Mouse (Mus musculus) hindbrain, embryonic 10.5 days (tissue): ENCODE measurements around the gene Trpv2. TPM values are rescaled to one million over a fixed set of nuclear protein-coding genes. Genes with fewer than 3 reads are reported as not detected.

Experiments used
- DNase-seq: peaks from one replicate; pipeline ENCODE4 v3.0.0-alpha.2; 2017; ENCODE audit warnings: low spot score
- H3K27ac ChIP-seq: fragments of 300-500 bp; sonication (generic); 2 replicates; pipeline ENCODE4 v1.5.1; 2016; ENCODE audit warnings: mild to moderate bottlenecking, moderate library complexity
- H3K27me3 ChIP-seq: fragments of 300-500 bp; sonication (generic); 2 replicates; pipeline ENCODE4 v1.6.1; 2016; ENCODE audit warnings: mild to moderate bottlenecking; ENCODE audit not compliant: poor library complexity, insufficient read depth, severe bottlenecking
- H3K36me3 ChIP-seq: fragments of 300-500 bp; sonication (generic); 2 replicates; pipeline ENCODE4 v1.6.1; 2016; ENCODE audit warnings: mild to moderate bottlenecking, moderate library complexity
- H3K4me1 ChIP-seq: fragments of 300-500 bp; sonication (generic); replicated peaks from 2 replicates; pipeline ENCODE4 v1.6.1; 2016; ENCODE audit warnings: mild to moderate bottlenecking
- H3K4me3 ChIP-seq: fragments of 300-500 bp; sonication (generic); 2 replicates; pipeline ENCODE4 v1.5.1; 2016; ENCODE audit warnings: mild to moderate bottlenecking, moderate library complexity
- H3K9me3 ChIP-seq: fragments of 300-500 bp; sonication (generic); 2 replicates; pipeline ENCODE4 v1.6.1; 2016; ENCODE audit warnings: mild to moderate bottlenecking, moderate library complexity
- WGBS: fragments of 180-500 bp; shearing (Covaris S2); methylation state at CpG from one replicate; pipeline ENCODE4 v1.1.7; 2016; 5-methylcytosine and 5-hydroxymethylcytosine counted together
- polyA plus RNA-seq: library from polyadenylated mRNA; unstranded; fragments of >200 nt; fragmentation: Nextera tagmentation; extraction: Ambion mirVana; gene quantifications from 2 replicates; pipeline ENCODE4 v1.2.1, GENCODE M21; 2016

Gene Trpv2
- polyA plus RNA-seq: 6.2 and 6.5 TPM in 2 replicates

- H3K27ac ChIP-seq: peak within 1 kb of the TSS; percentile 81; the same call in 1 of the 2 replicates
- DNase-seq: no peak
- peak within 1 kb of the TSS; percentile 69 for H3K4me3 ChIP-seq
- peaks cover 16% of the 10 kb centered on the region for H3K27me3 ChIP-seq
- no peaks in the 10 kb centered on the region for H3K36me3 ChIP-seq
- H3K4me1 ChIP-seq: peaks cover 17% of the 10 kb centered on the region
- 79% methylated on average over 6 of the region's 6 CpGs for WGBS
- H3K9me3 ChIP-seq: no peaks in the 10 kb centered on the region
Observed at GRCm38 (mm10) chr11:62573959-62574702, at the start of gene Trpv2. TSS of gene Trpv2 (plus strand) at chr11:62574486.

GRCm38 (mm10) chr11:62537089-62537488 lies 37.2 kb upstream of the Trpv2 start:
- Histone ChIP-seq H3K27ac (no peak overlapping the region), H3K4me3 (no peak overlapping the region), H3K4me1 (peaks cover 24% of the 10 kb centered on the region), H3K9me3 (no peaks in the 10 kb centered on the region), H3K36me3 (peaks cover 8% of the 10 kb centered on the region), H3K27me3 (peaks cover 39% of the 10 kb centered on the region)
- 90% methylated on average over 8 of the region's 8 CpGs for WGBS
- DNase-seq: no peak

- WGBS: 39% methylated on average over 7 of the region's 7 CpGs
- Histone ChIP-seq H3K9me3 (no peaks in the 10 kb centered on the region), H3K4me1 (peaks cover 24% of the 10 kb centered on the region), H3K36me3 (peaks cover 7% of the 10 kb centered on the region; the same call in 1 of the 2 replicates), H3K27ac (peak overlapping the region; percentile 94; the same call in 1 of the 2 replicates), H3K4me3 (peak overlapping the region; percentile 87), H3K27me3 (peaks cover 39% of the 10 kb centered on the region)
- DNase-seq: no peak
Observed at GRCm38 (mm10) chr11:62537590-62537989, 36.7 kb upstream of the Trpv2 start.

- peak; percentile 72 for DNase-seq
- H3K27ac ChIP-seq: peak overlapping the region; percentile 94
- under 1% methylated on average over 73 of the region's 73 CpGs for WGBS
- no peaks in the 10 kb centered on the region for H3K9me3 ChIP-seq
- peaks cover 7% of the 10 kb centered on the region; the same call in 1 of the 2 replicates for H3K36me3 ChIP-seq
- peaks cover 24% of the 10 kb centered on the region for H3K4me1 ChIP-seq
- H3K4me3 ChIP-seq: peak overlapping the region; percentile 87
- peaks cover 39% of the 10 kb centered on the region for H3K27me3 ChIP-seq
Observed at GRCm38 (mm10) chr11:62538321-62539088, 35.8 kb upstream of the Trpv2 start.

GRCm38 (mm10) chr11:62539089-62539890 lies 35.0 kb upstream of the Trpv2 start, which contains the start of gene Cenpv:
TSS of gene Cenpv (minus strand) at chr11:62539261.
- DNase-seq: peak; percentile 68
- H3K27ac ChIP-seq: peak within 1 kb of the TSS; percentile 94
- peaks cover 39% of the 10 kb centered on the region for H3K27me3 ChIP-seq
- 6% methylated on average over 57 of the region's 57 CpGs for WGBS
- no peaks in the 10 kb centered on the region for H3K9me3 ChIP-seq
- peak within 1 kb of the TSS; percentile 87 for H3K4me3 ChIP-seq
- peaks cover 7% of the 10 kb centered on the region; the same call in 1 of the 2 replicates for H3K36me3 ChIP-seq
- H3K4me1 ChIP-seq: peaks cover 21% of the 10 kb centered on the region

- Histone ChIP-seq H3K4me1 (peaks cover 21% of the 10 kb centered on the region), H3K27ac (no peak overlapping the region), H3K4me3 (no peak overlapping the region), H3K9me3 (no peaks in the 10 kb centered on the region), H3K27me3 (peaks cover 39% of the 10 kb centered on the region), H3K36me3 (peaks cover 8% of the 10 kb centered on the region; the same call in 1 of the 2 replicates)
- WGBS: 81% methylated on average over 7 of the region's 7 CpGs
- no peak for DNase-seq
Observed at GRCm38 (mm10) chr11:62540167-62540566, 34.1 kb upstream of the Trpv2 start.

GRCm38 (mm10) chr11:62540969-62541368 lies 33.3 kb upstream of the Trpv2 start:
- 69% methylated on average over 2 of the region's 2 CpGs for WGBS
- peaks cover 21% of the 10 kb centered on the region for H3K4me1 ChIP-seq
- H3K4me3 ChIP-seq: no peak overlapping the region
- DNase-seq: no peak
- peaks cover 3% of the 10 kb centered on the region; the same call in 1 of the 2 replicates for H3K36me3 ChIP-seq
- H3K9me3 ChIP-seq: no peaks in the 10 kb centered on the region
- H3K27ac ChIP-seq: no peak overlapping the region
- H3K27me3 ChIP-seq: peaks cover 39% of the 10 kb centered on the region

- WGBS: 83% methylated on average over 8 of the region's 8 CpGs
- H3K36me3 ChIP-seq: peaks cover 3% of the 10 kb centered on the region; the same call in 1 of the 2 replicates
- DNase-seq: no peak
- H3K9me3 ChIP-seq: no peaks in the 10 kb centered on the region
- peaks cover 39% of the 10 kb centered on the region for H3K27me3 ChIP-seq
- H3K4me1 ChIP-seq: peaks cover 21% of the 10 kb centered on the region
- no peak overlapping the region for H3K4me3 ChIP-seq
- H3K27ac ChIP-seq: no peak overlapping the region
Observed at GRCm38 (mm10) chr11:62541581-62541980, 32.7 kb upstream of the Trpv2 start.

GRCm38 (mm10) chr11:62543991-62544390 lies 30.3 kb upstream of the Trpv2 start:
- Histone ChIP-seq H3K27me3 (peaks cover 22% of the 10 kb centered on the region; the same call in 1 of the 2 replicates), H3K27ac (no peak overlapping the region), H3K4me1 (peaks cover 7% of the 10 kb centered on the region; the same call in 1 of the 2 replicates), H3K9me3 (no peaks in the 10 kb centered on the region), H3K4me3 (no peak overlapping the region), H3K36me3 (peaks cover 3% of the 10 kb centered on the region; the same call in 1 of the 2 replicates)
- WGBS: 80% methylated on average over 3 of the region's 3 CpGs
- DNase-seq: no peak

- Histone ChIP-seq H3K9me3 (no peaks in the 10 kb centered on the region), H3K27me3 (no peaks in the 10 kb centered on the region), H3K4me1 (peaks cover 32% of the 10 kb centered on the region), H3K36me3 (peaks cover 22% of the 10 kb centered on the region), H3K27ac (peak overlapping the region; percentile 99), H3K4me3 (peak overlapping the region; percentile 67)
- no peak for DNase-seq
- 34% methylated on average over 5 of the region's 5 CpGs for WGBS
Observed at GRCm38 (mm10) chr11:62549782-62550181, 24.5 kb upstream of the Trpv2 start.

GRCm38 (mm10) chr11:62550227-62550685 lies 24.0 kb upstream of the Trpv2 start:
- Histone ChIP-seq H3K27me3 (no peaks in the 10 kb centered on the region), H3K4me3 (peak overlapping the region; percentile 67), H3K36me3 (peaks cover 27% of the 10 kb centered on the region), H3K9me3 (no peaks in the 10 kb centered on the region), H3K27ac (peak overlapping the region; percentile 99), H3K4me1 (peaks cover 37% of the 10 kb centered on the region)
- peak; percentile 60 for DNase-seq
- 7% methylated on average over 11 of the region's 11 CpGs for WGBS

GRCm38 (mm10) chr11:62550727-62551225 lies 23.5 kb upstream of the Trpv2 start, which contains the start of gene Ubb:
TSS of gene Ubb (plus strand) at chr11:62551171.
- DNase-seq: peak; percentile 99
- Histone ChIP-seq H3K27ac (peak within 1 kb of the TSS; percentile 99), H3K27me3 (no peaks in the 10 kb centered on the region), H3K36me3 (peaks cover 30% of the 10 kb centered on the region), H3K4me1 (peaks cover 37% of the 10 kb centered on the region), H3K4me3 (peak within 1 kb of the TSS; percentile 67), H3K9me3 (no peaks in the 10 kb centered on the region)
- under 1% methylated on average over 40 of the region's 40 CpGs for WGBS
